Mouse (Mus musculus) neural tube, embryonic 15.5 days (tissue): ENCODE measurements around the gene Tnfaip3. TPM values are rescaled to one million over a fixed set of nuclear protein-coding genes. Genes with fewer than 3 reads are reported as not detected.

Source experiments
- ATAC-seq: fragments of 200-750 bp; cut with Nextera tagmentation; 2 replicates; pipeline ENCODE4 v1.8.0; 2017; ENCODE audit warnings: mild to moderate bottlenecking, moderate TSS enrichment, moderate library complexity; ENCODE audit not compliant: low FRiP score
- H3K27ac ChIP-seq: fragments of 300-500 bp; sonication (generic); replicated peaks from 2 replicates; pipeline ENCODE4 v1.5.1; 2015; ENCODE audit warnings: mild to moderate bottlenecking, inconsistent platforms
- H3K27me3 ChIP-seq: fragments of 300-500 bp; sonication (generic); replicated peaks from 2 replicates; pipeline ENCODE4 v1.6.1; 2015; ENCODE audit warnings: inconsistent platforms
- H3K36me3 ChIP-seq: fragments of 300-500 bp; sonication (generic); 2 replicates; pipeline ENCODE4 v1.6.1; 2015; ENCODE audit warnings: inconsistent platforms
- H3K4me1 ChIP-seq: fragments of 300-500 bp; sonication (generic); 2 replicates; pipeline ENCODE4 v1.6.1; 2015; ENCODE audit warnings: inconsistent platforms
- H3K4me2 ChIP-seq: fragments of 300-500 bp; sonication (generic); 2 replicates; pipeline ENCODE4 v1.6.1; 2015; ENCODE audit warnings: inconsistent platforms, mild to moderate bottlenecking, moderate library complexity
- H3K4me3 ChIP-seq: fragments of 300-500 bp; sonication (generic); replicated peaks from 2 replicates; pipeline ENCODE4 v1.5.1; 2015; ENCODE audit warnings: mild to moderate bottlenecking, inconsistent platforms
- H3K9ac ChIP-seq: fragments of 300-500 bp; sonication (generic); replicated peaks from 2 replicates; pipeline ENCODE4 v1.6.1; 2015; ENCODE audit warnings: mild to moderate bottlenecking, inconsistent platforms
- H3K9me3 ChIP-seq: fragments of 300-500 bp; sonication (generic); replicated peaks from 2 replicates; pipeline ENCODE4 v1.6.1; 2016; ENCODE audit warnings: inconsistent platforms
- WGBS: fragments of 180-500 bp; shearing (Covaris S2); methylation state at CpG from one replicate; pipeline ENCODE4 v1.1.7; 2015; ENCODE audit warnings: mixed read lengths; 5-methylcytosine and 5-hydroxymethylcytosine counted together
- polyA plus RNA-seq: library from polyadenylated mRNA; unstranded; fragments of >200 nt; fragmentation: Nextera tagmentation; extraction: Ambion mirVana; gene quantifications from 2 replicates; pipeline ENCODE4 v1.2.1, GENCODE M21; 2015

Gene Tnfaip3
- polyA plus RNA-seq, 1 experiment from 2014 or later: 2.4 TPM

GRCm38 (mm10) chr10:19040147-19040546, 24.7 kb upstream of the Tnfaip3 start:
- Histone ChIP-seq H3K4me3 (no peak overlapping the region), H3K36me3 (no peaks in the 10 kb centered on the region), H3K4me2 (no peak overlapping the region), H3K27me3 (no peaks in the 10 kb centered on the region), H3K9me3 (no peaks in the 10 kb centered on the region), H3K27ac (no peak overlapping the region), H3K4me1 (no peaks in the 10 kb centered on the region), H3K9ac (no peak overlapping the region)
- ATAC-seq: no peak
- 93% methylated on average over 2 of the region's 2 CpGs for WGBS

DNA sequence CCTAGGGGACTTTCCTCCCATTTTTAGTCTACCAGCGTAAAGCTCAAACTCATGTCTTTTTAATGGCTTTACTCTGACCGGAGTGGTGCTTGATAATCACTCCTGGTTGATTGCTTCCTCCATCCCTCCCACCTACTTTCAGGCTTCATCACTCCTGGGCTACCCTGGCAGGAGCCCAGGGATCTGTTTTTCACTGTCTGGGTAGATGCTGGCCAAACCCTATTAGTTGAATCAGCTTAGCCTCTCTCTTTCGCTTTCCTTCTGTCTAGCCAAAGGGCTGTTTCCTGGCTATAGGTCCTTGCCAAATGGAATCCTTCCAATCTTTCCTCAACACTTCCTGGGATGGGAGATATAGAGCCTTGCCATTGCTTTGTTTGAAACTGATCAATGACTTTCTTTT, 19.3 kb upstream of the Tnfaip3 start:
- Histone ChIP-seq H3K4me3 (no peak overlapping the region), H3K4me1 (no peaks in the 10 kb centered on the region), H3K9ac (no peak overlapping the region), H3K4me2 (no peak overlapping the region), H3K36me3 (no peaks in the 10 kb centered on the region), H3K9me3 (no peaks in the 10 kb centered on the region), H3K27me3 (no peaks in the 10 kb centered on the region), H3K27ac (no peak overlapping the region)
- ATAC-seq: peak; percentile 55
- WGBS: 57% methylated on average over 3 of the region's 3 CpGs

DNA sequence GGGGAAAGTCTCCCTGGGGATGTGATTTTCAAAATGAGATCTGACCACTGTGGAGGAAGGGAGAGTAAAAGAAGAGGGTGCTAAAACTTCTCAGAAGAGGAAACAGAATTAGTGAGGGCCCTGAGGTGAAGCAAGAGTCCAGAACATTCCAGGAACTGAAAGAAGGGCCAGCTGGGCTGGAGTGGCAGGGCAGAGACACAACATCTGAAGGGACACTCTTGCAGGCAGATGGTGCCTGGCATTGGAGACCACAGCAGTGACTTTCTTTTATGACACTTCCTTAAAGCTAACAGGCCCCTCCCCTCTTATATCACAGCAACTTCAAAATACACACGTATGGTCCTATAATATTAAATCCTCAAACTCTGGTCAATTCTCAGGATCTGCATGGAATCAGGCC, 18.2 kb upstream of the Tnfaip3 start:
- H3K27me3 ChIP-seq: no peaks in the 10 kb centered on the region
- no peak overlapping the region for H3K4me3 ChIP-seq
- no peak overlapping the region for H3K27ac ChIP-seq
- H3K4me1 ChIP-seq: no peaks in the 10 kb centered on the region
- no peaks in the 10 kb centered on the region for H3K9me3 ChIP-seq
- H3K4me2 ChIP-seq: no peak overlapping the region
- 92% methylated on average over 1 of the region's 1 CpGs for WGBS
- ATAC-seq: no peak
- H3K9ac ChIP-seq: no peak overlapping the region
- no peaks in the 10 kb centered on the region for H3K36me3 ChIP-seq

DNA sequence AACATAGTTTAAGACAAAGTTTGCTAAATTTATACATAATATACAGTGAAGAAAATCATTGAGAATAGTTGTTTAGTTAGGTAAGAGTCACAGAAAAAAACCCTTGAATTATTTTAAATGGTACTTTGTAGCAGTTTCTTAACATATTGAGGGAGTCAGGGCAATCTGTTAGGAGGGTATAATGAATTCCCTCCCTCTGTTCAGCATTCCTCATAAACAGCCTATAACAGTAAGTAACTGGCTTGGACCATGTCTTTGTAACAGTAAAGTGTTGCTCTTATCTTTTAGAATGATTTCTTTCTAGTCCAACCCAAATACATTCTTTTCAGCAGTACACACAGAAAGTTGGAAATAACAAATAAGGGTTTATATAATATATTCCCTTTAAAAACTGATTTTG, 16.4 kb upstream of the Tnfaip3 start:
- H3K9me3 ChIP-seq: no peaks in the 10 kb centered on the region
- ATAC-seq: no peak
- H3K36me3 ChIP-seq: no peaks in the 10 kb centered on the region
- H3K4me1 ChIP-seq: no peaks in the 10 kb centered on the region
- H3K4me2 ChIP-seq: no peak overlapping the region
- H3K27ac ChIP-seq: no peak overlapping the region
- no peak overlapping the region for H3K4me3 ChIP-seq
- H3K27me3 ChIP-seq: no peaks in the 10 kb centered on the region
- no peak overlapping the region for H3K9ac ChIP-seq

DNA sequence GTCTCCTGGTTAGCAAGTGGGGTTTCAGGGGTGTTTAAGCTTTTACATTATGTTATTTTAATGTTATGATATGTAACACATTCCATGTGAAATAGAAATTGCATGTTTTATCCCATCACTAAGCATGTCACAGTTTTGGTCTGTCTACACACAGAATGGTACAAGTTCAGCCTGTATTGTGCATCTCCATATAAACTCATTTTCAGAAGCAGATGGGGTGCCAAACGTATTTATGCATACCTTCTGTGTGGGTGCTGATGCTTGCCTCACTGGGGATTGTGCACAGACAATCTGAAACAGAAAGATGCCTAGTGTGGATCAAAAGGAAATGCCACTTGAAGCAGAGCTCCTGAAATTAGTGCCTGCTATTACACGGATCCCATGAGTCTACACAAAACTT, 15.2 kb upstream of the Tnfaip3 start:
- Histone ChIP-seq H3K4me3 (no peak overlapping the region), H3K4me2 (no peak overlapping the region), H3K36me3 (no peaks in the 10 kb centered on the region), H3K27ac (no peak overlapping the region), H3K4me1 (no peaks in the 10 kb centered on the region), H3K9ac (no peak overlapping the region), H3K9me3 (no peaks in the 10 kb centered on the region), H3K27me3 (no peaks in the 10 kb centered on the region)
- WGBS: 82% methylated on average over 2 of the region's 2 CpGs
- ATAC-seq: no peak

- no peaks in the 10 kb centered on the region for H3K9me3 ChIP-seq
- H3K27me3 ChIP-seq: no peaks in the 10 kb centered on the region
- H3K4me3 ChIP-seq: no peak overlapping the region
- H3K9ac ChIP-seq: no peak overlapping the region
- no peak overlapping the region for H3K4me2 ChIP-seq
- H3K36me3 ChIP-seq: no peaks in the 10 kb centered on the region
- H3K27ac ChIP-seq: no peak overlapping the region
- H3K4me1 ChIP-seq: no peaks in the 10 kb centered on the region
- 93% methylated on average over 5 of the region's 5 CpGs for WGBS
- ATAC-seq: no peak
These were observed 11.3 kb upstream of the Tnfaip3 start for GRCm38 (mm10) chr10:19026710-19027109.

DNA sequence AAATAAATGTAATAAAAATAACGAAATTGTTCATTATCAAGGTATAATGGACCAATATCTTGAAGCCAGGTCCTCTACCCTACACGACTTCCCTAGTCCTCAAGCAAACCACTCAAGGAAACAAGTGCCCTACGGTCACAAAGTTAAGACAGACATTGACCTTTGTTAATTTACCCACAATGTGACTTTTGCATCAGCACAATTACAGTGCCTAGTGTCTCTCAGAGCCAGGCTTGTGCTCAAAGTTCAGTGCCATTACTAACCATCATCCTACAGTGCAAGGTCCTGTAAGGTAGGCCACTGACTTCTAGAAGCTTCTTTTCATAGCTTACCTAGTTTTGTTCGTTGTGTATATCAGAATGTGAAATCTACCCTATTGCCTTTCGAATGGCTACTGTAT, 8.9 kb upstream of the Tnfaip3 start:
- Histone ChIP-seq H3K9me3 (no peaks in the 10 kb centered on the region), H3K36me3 (no peaks in the 10 kb centered on the region), H3K4me2 (no peak overlapping the region), H3K27ac (no peak overlapping the region), H3K27me3 (no peaks in the 10 kb centered on the region), H3K9ac (no peak overlapping the region), H3K4me1 (no peaks in the 10 kb centered on the region), H3K4me3 (no peak overlapping the region)
- WGBS: 89% methylated on average over 5 of the region's 5 CpGs
- ATAC-seq: no peak

DNA sequence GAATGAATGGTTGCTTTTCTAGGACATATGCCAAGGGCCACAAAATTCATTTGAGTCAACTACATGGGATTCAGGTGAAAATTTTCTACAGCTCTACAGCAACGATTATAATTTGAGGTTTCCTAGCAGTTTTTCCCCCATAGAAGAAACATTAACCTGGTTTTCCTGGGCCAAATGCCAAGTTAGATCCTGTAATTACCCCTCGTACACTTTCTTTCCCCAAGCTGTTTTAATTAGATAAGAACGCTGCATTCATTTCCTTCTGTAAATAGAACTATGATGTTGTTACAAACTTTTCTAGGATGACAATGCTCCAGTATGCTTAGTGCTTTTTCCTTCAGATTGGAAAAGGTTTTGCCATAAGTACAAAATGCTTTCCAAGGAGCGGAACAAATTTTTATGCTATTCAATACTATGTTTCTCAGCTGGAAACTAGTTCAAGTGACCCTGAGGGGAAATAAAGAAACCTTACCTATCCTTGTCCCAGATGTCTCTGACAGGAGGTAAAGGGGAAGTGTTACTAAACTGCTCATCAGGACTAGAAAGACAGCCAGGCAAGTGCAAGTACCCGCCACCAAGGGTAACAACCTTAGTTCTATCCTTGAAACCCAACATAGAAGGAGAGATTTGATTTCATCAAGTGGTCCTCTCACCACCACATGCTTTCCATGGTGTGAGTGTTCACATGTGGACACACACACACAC, 8.3 kb upstream of the Tnfaip3 start:
- 77% methylated on average over 5 of the region's 5 CpGs for WGBS
- H3K4me3 ChIP-seq: no peak overlapping the region

DNA sequence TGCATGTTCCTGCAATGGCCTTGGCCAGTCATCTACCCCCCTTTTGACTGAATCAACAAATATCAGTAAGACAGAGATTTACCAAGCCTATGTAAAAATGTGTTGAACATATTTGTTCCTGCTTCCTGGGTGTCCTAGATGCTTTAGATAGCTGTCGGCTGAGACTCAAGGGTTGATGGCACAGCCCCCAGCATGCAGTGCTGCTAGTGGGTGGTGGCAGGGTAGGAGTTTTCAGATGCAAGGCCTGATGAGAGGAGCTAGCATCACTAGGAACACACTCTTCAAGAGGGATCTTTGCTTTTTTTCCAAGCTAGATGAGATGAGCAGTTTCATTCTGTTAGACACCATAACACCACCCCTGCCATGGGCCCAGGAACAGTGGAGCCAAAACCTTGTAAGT, 6.8 kb upstream of the Tnfaip3 start:
- H3K27me3 ChIP-seq: no peaks in the 10 kb centered on the region
- ATAC-seq: no peak
- 97% methylated on average over 1 of the region's 1 CpGs for WGBS

More for the DNA sequence above, 8.3 kb upstream of the Tnfaip3 start:
- H3K4me2 ChIP-seq: no peak overlapping the region
- H3K27me3 ChIP-seq: no peaks in the 10 kb centered on the region
- no peaks in the 10 kb centered on the region for H3K9me3 ChIP-seq
- H3K4me1 ChIP-seq: no peaks in the 10 kb centered on the region
- no peak for ATAC-seq
- no peaks in the 10 kb centered on the region for H3K36me3 ChIP-seq
- H3K9ac ChIP-seq: no peak overlapping the region
- no peak overlapping the region for H3K27ac ChIP-seq

GRCm38 (mm10) chr10:19016823-19017471, 1.5 kb upstream of the Tnfaip3 start:
- H3K9me3 ChIP-seq: no peaks in the 10 kb centered on the region
- H3K4me3 ChIP-seq: no peak overlapping the region
- WGBS: 40% methylated on average over 4 of the region's 4 CpGs
- no peak overlapping the region for H3K4me2 ChIP-seq
- H3K9ac ChIP-seq: no peak overlapping the region
- no peaks in the 10 kb centered on the region for H3K36me3 ChIP-seq
- no peaks in the 10 kb centered on the region; the same call in 1 of the 2 replicates for H3K27me3 ChIP-seq
- H3K27ac ChIP-seq: no peak overlapping the region
- H3K4me1 ChIP-seq: peaks cover 14% of the 10 kb centered on the region
- ATAC-seq: no peak

More for the DNA sequence above, 6.8 kb upstream of the Tnfaip3 start:
- H3K27ac ChIP-seq: no peak overlapping the region
- H3K4me2 ChIP-seq: no peak overlapping the region
- no peak overlapping the region for H3K9ac ChIP-seq
- H3K4me3 ChIP-seq: no peak overlapping the region
- no peaks in the 10 kb centered on the region for H3K36me3 ChIP-seq
- no peaks in the 10 kb centered on the region for H3K9me3 ChIP-seq
- no peaks in the 10 kb centered on the region for H3K4me1 ChIP-seq

DNA sequence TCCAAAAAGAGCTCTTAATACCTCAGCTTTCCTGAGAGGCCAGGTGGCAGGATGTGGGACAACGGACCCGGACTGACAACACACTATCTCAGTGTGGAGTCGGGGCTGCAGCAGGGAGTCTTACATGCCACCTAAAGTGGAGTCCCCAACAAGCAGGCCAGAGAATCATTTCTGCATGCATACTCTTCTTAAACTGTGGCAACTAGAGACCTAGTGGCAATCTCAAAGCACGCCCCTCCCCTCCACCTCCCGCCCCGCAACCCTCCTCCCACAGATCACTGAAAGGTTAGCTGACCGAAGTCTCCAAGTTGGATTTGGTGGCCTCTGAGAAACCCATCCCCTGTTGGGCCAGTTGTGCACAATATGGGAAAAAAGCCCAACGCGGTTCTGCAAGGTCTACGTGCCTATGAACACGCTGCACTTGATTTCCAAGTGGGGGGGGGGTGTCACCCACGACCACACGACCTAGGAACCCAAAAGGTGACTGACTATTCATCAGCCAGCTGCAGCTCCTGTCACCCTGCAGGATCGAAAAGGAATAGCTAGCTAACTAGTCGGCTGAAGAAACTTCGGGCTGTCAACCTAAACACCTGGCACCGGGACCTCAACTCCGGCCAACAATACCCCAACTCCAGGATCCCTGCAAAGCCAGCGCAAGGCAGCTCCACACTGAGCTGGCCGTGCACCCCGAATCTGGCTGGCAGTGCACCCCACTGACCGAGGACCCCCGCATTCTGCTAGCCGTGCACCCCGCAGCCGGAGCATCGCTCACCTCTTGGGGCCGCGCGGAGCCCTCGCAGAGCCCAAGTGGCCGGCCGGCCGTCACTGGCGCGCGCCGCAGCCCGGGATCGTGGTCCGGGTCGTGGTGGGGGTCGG, 838 bp downstream of the Tnfaip3 start:
- no peaks in the 10 kb centered on the region for H3K36me3 ChIP-seq
- no peaks in the 10 kb centered on the region; the same call in 1 of the 2 replicates for H3K27me3 ChIP-seq
- peak overlapping the region; percentile 89 for H3K4me3 ChIP-seq
- H3K9me3 ChIP-seq: no peaks in the 10 kb centered on the region
- H3K4me1 ChIP-seq: peaks cover 14% of the 10 kb centered on the region
- peak overlapping the region; percentile 72 for H3K27ac ChIP-seq
- WGBS: under 1% methylated on average over 43 of the region's 43 CpGs
- peak; percentile 85 for ATAC-seq
- peak overlapping the region; percentile 82 for H3K9ac ChIP-seq
- peak overlapping the region; percentile 90 for H3K4me2 ChIP-seq
